Mouse (Mus musculus) thymus, postnatal 14 days (tissue): ENCODE results near the gene Gpatch1.

Experiments
- DNase-seq: peaks from one replicate; pipeline ENCODE4 v3.0.0; 2021

Gene Gpatch1

GRCm38 (mm10) chr7:35234361-35235245, 83.6 kb downstream of the Gpatch1 start:
- peak; percentile 98 for DNase-seq

- DNase-seq = no peak
These were observed 84.4 kb downstream of the Gpatch1 start for GRCm38 (mm10) chr7:35233861-35234260.

GRCm38 (mm10) chr7:35232796-35233455, 85.3 kb downstream of the Gpatch1 start:
- DNase-seq = no peak

GRCm38 (mm10) chr7:35230333-35230732, 87.9 kb downstream of the Gpatch1 start:
- no peak for DNase-seq
